Mouse (Mus musculus) hindbrain, embryonic 11.5 days (tissue): Measurements from ENCODE around the gene Pkdrej. TPM values are rescaled to one million over a fixed set of nuclear protein-coding genes. Genes with fewer than 3 reads are reported as not detected.

Experiments used
- ATAC-seq: fragments of 200-750 bp; cut with Nextera tagmentation; 2 replicates; pipeline ENCODE4 v1.8.0; 2017; ENCODE audit warnings: mild to moderate bottlenecking, moderate TSS enrichment, moderate library complexity; ENCODE audit not compliant: low FRiP score
- DNase-seq: peaks from one replicate; pipeline ENCODE4 v3.0.0-alpha.2; 2015; ENCODE audit warnings: low spot score
- H3K27ac ChIP-seq: fragments of 300-500 bp; sonication (generic); 2 replicates; pipeline ENCODE4 v1.5.1; 2014; ENCODE audit warnings: mild to moderate bottlenecking, low read depth, low read length
- H3K27me3 ChIP-seq: fragments of 300-500 bp; sonication (generic); 2 replicates; pipeline ENCODE4 v1.6.1; 2014; ENCODE audit warnings: mild to moderate bottlenecking, low read length, moderate library complexity, mixed read lengths; ENCODE audit not compliant: control insufficient read depth, insufficient read depth
- H3K36me3 ChIP-seq: fragments of 300-500 bp; sonication (generic); 2 replicates; pipeline ENCODE4 v1.6.1; 2014; ENCODE audit warnings: mild to moderate bottlenecking, low read length, moderate library complexity, mixed read lengths; ENCODE audit not compliant: control insufficient read depth, insufficient read depth
- H3K4me1 ChIP-seq: fragments of 300-500 bp; sonication (generic); replicated peaks from 2 replicates; pipeline ENCODE4 v1.6.1; 2014; ENCODE audit warnings: low read length, mixed read lengths; ENCODE audit not compliant: control insufficient read depth, insufficient read depth
- H3K4me2 ChIP-seq: fragments of 300-500 bp; sonication (generic); replicated peaks from 2 replicates; pipeline ENCODE4 v1.6.1; 2014; ENCODE audit warnings: mild to moderate bottlenecking, low read depth, low read length
- H3K4me3 ChIP-seq: fragments of 300-500 bp; sonication (generic); 2 replicates; pipeline ENCODE4 v1.5.1; 2014; ENCODE audit warnings: low read depth, low read length
- H3K9ac ChIP-seq: fragments of 300-500 bp; sonication (generic); 2 replicates; pipeline ENCODE4 v1.6.1; 2014; ENCODE audit warnings: low read depth, low read length
- H3K9me3 ChIP-seq: fragments of 300-500 bp; sonication (generic); 2 replicates; pipeline ENCODE4 v1.6.1; 2016; ENCODE audit warnings: low read length; ENCODE audit not compliant: control insufficient read depth
- WGBS: fragments of 180-500 bp; shearing (Covaris S2); extraction: QIAGEN DNeasy Blood & Tissue Kit; methylation state at CpG from one replicate; pipeline ENCODE4 v1.1.7; 2014; 5-methylcytosine and 5-hydroxymethylcytosine counted together
- polyA plus RNA-seq: library from polyadenylated mRNA; unstranded; fragments of >200 nt; fragmentation: Nextera tagmentation; extraction: Ambion mirVana; gene quantifications from 2 replicates; pipeline ENCODE4 v1.2.1, GENCODE M21; 2014

The Pkdrej gene
- polyA plus RNA-seq, 1 experiment from 2014 or later: 0.02 TPM

- Histone ChIP-seq H3K27ac (no peak overlapping the region), H3K4me2 (no peak overlapping the region), H3K4me1 (no peaks in the 10 kb centered on the region), H3K9ac (no peak overlapping the region), H3K36me3 (no peaks in the 10 kb centered on the region), H3K9me3 (no peaks in the 10 kb centered on the region), H3K27me3 (no peaks in the 10 kb centered on the region), H3K4me3 (no peak overlapping the region)
- ATAC-seq (no peak), DNase-seq (peak; percentile 64)
- WGBS: 34% methylated on average over 6 of the region's 6 CpGs
These were observed 19.4 kb upstream of the Pkdrej start for GRCm38 (mm10) chr15:85840983-85841382.

- H3K27ac ChIP-seq: no peak overlapping the region
- H3K27me3 ChIP-seq: no peaks in the 10 kb centered on the region
- DNase-seq (no peak), ATAC-seq (no peak)
- H3K9ac ChIP-seq: no peak overlapping the region
- no peaks in the 10 kb centered on the region for H3K9me3 ChIP-seq
- 96% methylated on average over 5 of the region's 5 CpGs for WGBS
- H3K4me3 ChIP-seq: no peak overlapping the region
- no peaks in the 10 kb centered on the region for H3K36me3 ChIP-seq
- H3K4me1 ChIP-seq: no peaks in the 10 kb centered on the region
- H3K4me2 ChIP-seq: no peak overlapping the region
These were observed 15.4 kb upstream of the Pkdrej start for GRCm38 (mm10) chr15:85836887-85837286.

- Histone ChIP-seq H3K27me3 (no peaks in the 10 kb centered on the region), H3K9ac (no peak overlapping the region), H3K36me3 (no peaks in the 10 kb centered on the region), H3K4me1 (no peaks in the 10 kb centered on the region), H3K9me3 (no peaks in the 10 kb centered on the region), H3K27ac (no peak overlapping the region), H3K4me3 (no peak overlapping the region), H3K4me2 (no peak overlapping the region)
- DNase-seq: no peak
- ATAC-seq: no peak
- 58% methylated on average over 3 of the region's 3 CpGs for WGBS
These were observed 13.8 kb upstream of the Pkdrej start for GRCm38 (mm10) chr15:85835335-85835734.

- H3K27ac ChIP-seq: no peak overlapping the region
- H3K27me3 ChIP-seq: no peaks in the 10 kb centered on the region
- WGBS: 52% methylated on average over 8 of the region's 8 CpGs
- no peak for DNase-seq
- H3K9me3 ChIP-seq: no peaks in the 10 kb centered on the region
- H3K9ac ChIP-seq: no peak overlapping the region; the same call in 1 of the 2 replicates
- no peak for ATAC-seq
- peak overlapping the region; percentile 35 for H3K4me3 ChIP-seq
- no peaks in the 10 kb centered on the region for H3K36me3 ChIP-seq
- no peaks in the 10 kb centered on the region for H3K4me1 ChIP-seq
- peak overlapping the region; percentile 67 for H3K4me2 ChIP-seq
These were observed 11.1 kb upstream of the Pkdrej start for GRCm38 (mm10) chr15:85832599-85832998.

GRCm38 (mm10) chr15:85831954-85832590, 10.5 kb upstream of the Pkdrej start, which contains the start of gene Ttc38:
Gene Ttc38, plus strand, starts transcription at chr15:85832306.
- peak within 1 kb of the TSS; percentile 24; the same call in 1 of the 2 replicates for H3K9ac ChIP-seq
- no peak within 1 kb of the TSS for H3K27ac ChIP-seq
- H3K4me2 ChIP-seq: peak within 1 kb of the TSS; percentile 67
- H3K4me1 ChIP-seq: no peaks in the 10 kb centered on the region
- DNase-seq (peak; percentile 81), ATAC-seq (peak; percentile 89)
- H3K4me3 ChIP-seq: peak within 1 kb of the TSS; percentile 35
- H3K27me3 ChIP-seq: no peaks in the 10 kb centered on the region
- no peaks in the 10 kb centered on the region for H3K36me3 ChIP-seq
- 2% methylated on average over 27 of the region's 27 CpGs for WGBS
- no peaks in the 10 kb centered on the region for H3K9me3 ChIP-seq

GRCm38 (mm10) chr15:85829470-85829869, 7.9 kb upstream of the Pkdrej start:
- Histone ChIP-seq H3K36me3 (no peaks in the 10 kb centered on the region), H3K4me2 (no peak overlapping the region), H3K4me3 (no peak overlapping the region), H3K9ac (no peak overlapping the region), H3K27ac (no peak overlapping the region), H3K9me3 (no peaks in the 10 kb centered on the region), H3K27me3 (peaks cover 2% of the 10 kb centered on the region; the same call in 1 of the 2 replicates), H3K4me1 (no peaks in the 10 kb centered on the region)
- 78% methylated on average over 5 of the region's 5 CpGs for WGBS
- ATAC-seq (no peak), DNase-seq (no peak)

GRCm38 (mm10) chr15:85828071-85828470, 6.5 kb upstream of the Pkdrej start:
- no peaks in the 10 kb centered on the region for H3K4me1 ChIP-seq
- H3K9ac ChIP-seq: no peak overlapping the region
- H3K27me3 ChIP-seq: peaks cover 2% of the 10 kb centered on the region; the same call in 1 of the 2 replicates
- DNase-seq (no peak), ATAC-seq (no peak)
- H3K36me3 ChIP-seq: no peaks in the 10 kb centered on the region
- H3K4me2 ChIP-seq: no peak overlapping the region
- 90% methylated on average over 4 of the region's 4 CpGs for WGBS
- no peak overlapping the region for H3K27ac ChIP-seq
- H3K4me3 ChIP-seq: no peak overlapping the region
- H3K9me3 ChIP-seq: no peaks in the 10 kb centered on the region

- Histone ChIP-seq H3K4me3 (no peak overlapping the region), H3K27ac (no peak overlapping the region), H3K36me3 (no peaks in the 10 kb centered on the region), H3K9me3 (no peaks in the 10 kb centered on the region), H3K9ac (no peak overlapping the region), H3K4me1 (no peaks in the 10 kb centered on the region), H3K27me3 (peaks cover 4% of the 10 kb centered on the region), H3K4me2 (no peak overlapping the region)
- WGBS: 73% methylated on average over 5 of the region's 5 CpGs
- ATAC-seq (no peak), DNase-seq (no peak)
These were observed 5.1 kb upstream of the Pkdrej start for GRCm38 (mm10) chr15:85826676-85827075.

GRCm38 (mm10) chr15:85822011-85822359, 451 bp upstream of the Pkdrej start:
- Histone ChIP-seq H3K36me3 (no peaks in the 10 kb centered on the region), H3K9ac (peak overlapping the region; percentile 66; the same call in 1 of the 2 replicates), H3K4me1 (no peaks in the 10 kb centered on the region), H3K4me3 (peak overlapping the region; percentile 46), H3K9me3 (no peaks in the 10 kb centered on the region), H3K27me3 (peaks cover 12% of the 10 kb centered on the region), H3K4me2 (peak overlapping the region; percentile 90), H3K27ac (no peak overlapping the region)
- DNase-seq (no peak), ATAC-seq (no peak)
- WGBS: 17% methylated on average over 4 of the region's 4 CpGs
